Mouse (Mus musculus): ENCODE data around the gene Etv6. TPM values are rescaled to one million over a fixed set of nuclear protein-coding genes. Genes with fewer than 3 reads are reported as not detected.

The Etv6 gene
- polyA plus RNA-seq, 1 experiment from 2014 or later = 20.0 TPM

DNA sequence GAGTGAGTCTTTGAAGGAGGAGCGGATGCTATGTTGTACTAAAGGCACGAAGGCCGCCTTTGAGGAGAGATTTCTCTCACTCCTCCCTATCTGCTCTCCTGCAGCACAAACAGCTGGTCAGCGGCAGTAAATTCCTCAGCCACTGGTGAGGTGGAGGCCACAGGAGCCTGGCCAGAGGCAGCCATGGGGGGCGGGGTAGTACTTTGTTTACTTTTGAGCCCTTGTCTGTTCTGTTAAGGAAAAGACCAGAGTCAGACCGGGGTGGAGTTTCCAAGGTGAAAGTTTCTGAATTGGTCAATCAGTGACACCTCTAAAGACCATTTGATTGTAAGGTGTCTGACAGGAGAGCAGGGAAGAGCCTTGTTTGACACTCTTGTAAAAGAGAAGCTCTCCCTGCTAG, 3.4 kb downstream of the Etv6 start:
- H3K4me2 ChIP-seq (ENCODE audit: low read depth, severe bottlenecking) = peak overlapping the region; percentile 30
- no peaks in the 10 kb centered on the region for H3K36me3 ChIP-seq (ENCODE audit: control insufficient read depth, insufficient read depth, low read length)
- DNase-seq (ENCODE audit: low spot score) = peak; percentile 53
- WGBS = 5% methylated on average over 6 of the region's 6 CpGs
- H3K9me3 ChIP-seq (ENCODE audit: control insufficient read depth, low read length) = no peaks in the 10 kb centered on the region
- H3K27me3 ChIP-seq (ENCODE audit: control insufficient read depth, insufficient read depth, low read length) = no peaks in the 10 kb centered on the region
- ATAC-seq (ENCODE audit: insufficient number of reproducible peaks, low FRiP score, low TSS enrichment, low read depth) = no peak
- H3K9ac ChIP-seq (ENCODE audit: low read length) = no peak overlapping the region
- no peak overlapping the region for H3K4me3 ChIP-seq (ENCODE audit: low read depth, low read length)
- H3K4me1 ChIP-seq (ENCODE audit: control insufficient read depth, insufficient read depth, low read length) = peaks cover 45% of the 10 kb centered on the region
- no peak overlapping the region for H3K27ac ChIP-seq (replicated peaks; ENCODE audit: low read depth, low read length)

DNA sequence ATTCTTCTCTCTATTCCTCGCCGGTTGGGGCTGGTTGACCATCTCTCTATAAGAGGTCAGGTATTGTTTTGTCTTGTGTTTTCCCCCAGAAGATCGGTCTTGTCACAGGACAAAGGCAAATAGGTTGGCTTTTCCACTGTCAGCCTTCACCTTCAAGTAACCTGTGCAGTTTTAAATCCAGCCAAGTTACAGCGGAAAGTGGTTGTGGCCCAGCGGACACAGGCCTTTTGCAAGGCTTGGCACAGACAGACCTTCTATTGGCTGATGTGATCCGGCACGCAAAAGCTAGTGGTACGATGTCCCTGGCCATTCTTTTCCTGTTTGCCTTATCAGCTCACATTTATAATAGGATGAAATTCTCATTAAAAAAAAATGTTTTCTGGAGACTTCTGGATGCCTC, 3.9 kb downstream of the Etv6 start:
- Histone ChIP-seq H3K9me3 (ENCODE audit: control insufficient read depth, low read length) (no peaks in the 10 kb centered on the region), H3K4me2 (ENCODE audit: low read depth, severe bottlenecking) (no peak overlapping the region), H3K36me3 (ENCODE audit: control insufficient read depth, insufficient read depth, low read length) (no peaks in the 10 kb centered on the region), H3K27ac (replicated peaks; ENCODE audit: low read depth, low read length) (no peak overlapping the region), H3K9ac (ENCODE audit: low read length) (no peak overlapping the region), H3K4me3 (ENCODE audit: low read depth, low read length) (no peak overlapping the region), H3K4me1 (ENCODE audit: control insufficient read depth, insufficient read depth, low read length) (peaks cover 45% of the 10 kb centered on the region), H3K27me3 (ENCODE audit: control insufficient read depth, insufficient read depth, low read length) (no peaks in the 10 kb centered on the region)
- DNase-seq (ENCODE audit: low spot score) (no peak), ATAC-seq (ENCODE audit: insufficient number of reproducible peaks, low FRiP score, low TSS enrichment, low read depth) (no peak)
- WGBS = 67% methylated on average over 8 of the region's 8 CpGs

DNA sequence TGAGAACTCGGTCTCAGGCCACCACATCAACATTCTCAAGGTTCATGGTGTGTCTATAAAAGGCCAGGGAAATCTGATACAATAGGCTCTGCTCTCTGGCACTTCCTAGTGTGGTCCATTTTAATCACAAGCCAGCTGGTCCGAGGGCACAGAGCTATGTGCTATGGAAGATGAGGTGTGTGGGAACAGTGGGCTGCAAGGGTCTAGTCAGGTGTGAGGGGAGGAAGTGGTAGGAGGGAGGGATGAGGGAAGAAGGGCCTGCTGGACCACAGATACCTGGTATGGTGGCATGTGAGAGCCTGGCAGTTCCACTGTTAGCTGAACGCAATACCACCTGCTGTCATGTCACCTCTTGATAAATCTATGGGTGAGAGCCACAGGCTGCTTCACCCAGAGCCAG, 4.8 kb downstream of the Etv6 start:
- 65% methylated on average over 3 of the region's 3 CpGs for WGBS
- Histone ChIP-seq H3K9me3 (ENCODE audit: control insufficient read depth, low read length) (no peaks in the 10 kb centered on the region), H3K4me2 (ENCODE audit: low read depth, severe bottlenecking) (no peak overlapping the region), H3K27me3 (ENCODE audit: control insufficient read depth, insufficient read depth, low read length) (no peaks in the 10 kb centered on the region), H3K9ac (ENCODE audit: low read length) (no peak overlapping the region), H3K36me3 (ENCODE audit: control insufficient read depth, insufficient read depth, low read length) (no peaks in the 10 kb centered on the region), H3K27ac (replicated peaks; ENCODE audit: low read depth, low read length) (no peak overlapping the region), H3K4me3 (ENCODE audit: low read depth, low read length) (no peak overlapping the region), H3K4me1 (ENCODE audit: control insufficient read depth, insufficient read depth, low read length) (peaks cover 45% of the 10 kb centered on the region)
- DNase-seq (ENCODE audit: low spot score) = no peak
- no peak for ATAC-seq (ENCODE audit: insufficient number of reproducible peaks, low FRiP score, low TSS enrichment, low read depth)

- H3K4me3 ChIP-seq (ENCODE audit: low read depth, low read length) = no peak overlapping the region
- ATAC-seq (ENCODE audit: insufficient number of reproducible peaks, low FRiP score, low TSS enrichment, low read depth) = no peak
- no peak overlapping the region for H3K9ac ChIP-seq (ENCODE audit: low read length)
- no peaks in the 10 kb centered on the region for H3K9me3 ChIP-seq (ENCODE audit: control insufficient read depth, low read length)
- peaks cover 45% of the 10 kb centered on the region for H3K4me1 ChIP-seq (ENCODE audit: control insufficient read depth, insufficient read depth, low read length)
- no peaks in the 10 kb centered on the region for H3K27me3 ChIP-seq (ENCODE audit: control insufficient read depth, insufficient read depth, low read length)
- 58% methylated on average over 7 of the region's 7 CpGs for WGBS
- no peak overlapping the region for H3K4me2 ChIP-seq (ENCODE audit: low read depth, severe bottlenecking)
- no peak overlapping the region for H3K27ac ChIP-seq (replicated peaks; ENCODE audit: low read depth, low read length)
- no peak for DNase-seq (ENCODE audit: low spot score)
- no peaks in the 10 kb centered on the region for H3K36me3 ChIP-seq (ENCODE audit: control insufficient read depth, insufficient read depth, low read length)
These were observed 5.8 kb downstream of the Etv6 start for GRCm38 (mm10) chr6:134041286-134041685.

DNA sequence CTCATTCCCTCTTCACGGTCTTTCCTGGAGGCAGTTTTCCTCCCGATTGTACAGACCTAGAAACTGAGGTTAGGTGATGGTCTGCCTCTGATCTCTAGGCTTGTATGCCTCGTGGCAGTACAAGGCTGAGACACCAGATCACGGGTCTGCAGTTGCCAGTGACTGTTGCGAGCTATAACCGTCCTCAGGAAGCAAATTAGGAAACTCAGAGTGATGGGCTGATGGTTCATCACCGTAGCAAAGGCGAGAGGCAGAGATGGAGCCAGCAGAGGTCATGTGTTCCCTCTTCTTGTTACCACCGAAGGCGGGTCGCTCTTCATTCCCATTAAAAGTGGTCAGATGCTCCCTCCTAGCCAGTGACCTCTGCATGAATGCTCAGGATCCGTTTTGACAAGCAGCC, 6.4 kb downstream of the Etv6 start:
- H3K27me3 ChIP-seq (ENCODE audit: control insufficient read depth, insufficient read depth, low read length) = no peaks in the 10 kb centered on the region
- peaks cover 45% of the 10 kb centered on the region for H3K4me1 ChIP-seq (ENCODE audit: control insufficient read depth, insufficient read depth, low read length)
- H3K4me3 ChIP-seq (ENCODE audit: low read depth, low read length) = no peak overlapping the region
- DNase-seq (ENCODE audit: low spot score) (no peak), ATAC-seq (ENCODE audit: insufficient number of reproducible peaks, low FRiP score, low TSS enrichment, low read depth) (no peak)
- no peaks in the 10 kb centered on the region for H3K36me3 ChIP-seq (ENCODE audit: control insufficient read depth, insufficient read depth, low read length)
- no peaks in the 10 kb centered on the region for H3K9me3 ChIP-seq (ENCODE audit: control insufficient read depth, low read length)
- 18% methylated on average over 12 of the region's 12 CpGs for WGBS
- H3K4me2 ChIP-seq (ENCODE audit: low read depth, severe bottlenecking) = no peak overlapping the region
- no peak overlapping the region for H3K27ac ChIP-seq (replicated peaks; ENCODE audit: low read depth, low read length)
- no peak overlapping the region for H3K9ac ChIP-seq (ENCODE audit: low read length)

- no peak overlapping the region for H3K4me3 ChIP-seq (ENCODE audit: low read depth, low read length)
- no peak overlapping the region for H3K27ac ChIP-seq (replicated peaks; ENCODE audit: low read depth, low read length)
- peaks cover 34% of the 10 kb centered on the region for H3K4me1 ChIP-seq (ENCODE audit: control insufficient read depth, insufficient read depth, low read length)
- ATAC-seq (ENCODE audit: insufficient number of reproducible peaks, low FRiP score, low TSS enrichment, low read depth) = no peak
- H3K27me3 ChIP-seq (ENCODE audit: control insufficient read depth, insufficient read depth, low read length) = no peaks in the 10 kb centered on the region
- WGBS = 13% methylated on average over 7 of the region's 7 CpGs
- no peak for DNase-seq (ENCODE audit: low spot score)
- H3K36me3 ChIP-seq (ENCODE audit: control insufficient read depth, insufficient read depth, low read length) = no peaks in the 10 kb centered on the region
- H3K4me2 ChIP-seq (ENCODE audit: low read depth, severe bottlenecking) = no peak overlapping the region
- H3K9me3 ChIP-seq (ENCODE audit: control insufficient read depth, low read length) = no peaks in the 10 kb centered on the region
- no peak overlapping the region for H3K9ac ChIP-seq (ENCODE audit: low read length)
These were observed 8.0 kb downstream of the Etv6 start for GRCm38 (mm10) chr6:134043545-134043944.

GRCm38 (mm10) chr6:134045092-134045868, 9.8 kb downstream of the Etv6 start:
- Histone ChIP-seq H3K9ac (ENCODE audit: low read length) (no peak overlapping the region), H3K4me1 (ENCODE audit: control insufficient read depth, insufficient read depth, low read length) (peaks cover 19% of the 10 kb centered on the region), H3K27ac (replicated peaks; ENCODE audit: low read depth, low read length) (no peak overlapping the region), H3K27me3 (ENCODE audit: control insufficient read depth, insufficient read depth, low read length) (no peaks in the 10 kb centered on the region), H3K9me3 (ENCODE audit: control insufficient read depth, low read length) (no peaks in the 10 kb centered on the region), H3K4me2 (ENCODE audit: low read depth, severe bottlenecking) (no peak overlapping the region), H3K36me3 (ENCODE audit: control insufficient read depth, insufficient read depth, low read length) (no peaks in the 10 kb centered on the region), H3K4me3 (ENCODE audit: low read depth, low read length) (no peak overlapping the region)
- WGBS = 77% methylated on average over 9 of the region's 9 CpGs
- no peak for DNase-seq (ENCODE audit: low spot score)
- ATAC-seq (ENCODE audit: insufficient number of reproducible peaks, low FRiP score, low TSS enrichment, low read depth) = no peak

DNA sequence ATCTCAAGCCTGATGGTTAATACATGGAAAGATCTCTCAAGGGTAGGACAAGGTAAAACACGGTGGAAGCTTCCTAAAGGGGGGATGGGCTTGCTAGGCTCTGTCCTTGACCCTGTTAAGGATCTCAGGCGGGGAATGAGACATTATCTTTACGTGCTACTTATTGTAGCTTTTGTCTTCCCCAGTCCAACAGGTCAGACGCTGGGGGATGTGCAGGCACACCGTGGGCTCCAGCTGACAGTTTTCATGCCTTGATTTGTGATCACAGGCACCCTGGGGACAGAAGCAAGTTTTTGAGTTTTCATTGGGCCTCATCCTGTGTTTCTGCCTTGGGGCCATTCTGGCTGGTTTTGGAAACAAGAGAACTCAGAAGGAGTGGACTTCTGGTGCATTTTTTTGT, 10.6 kb downstream of the Etv6 start:
- Histone ChIP-seq H3K27ac (replicated peaks; ENCODE audit: low read depth, low read length) (no peak overlapping the region), H3K4me2 (ENCODE audit: low read depth, severe bottlenecking) (no peak overlapping the region), H3K4me3 (ENCODE audit: low read depth, low read length) (no peak overlapping the region), H3K9me3 (ENCODE audit: control insufficient read depth, low read length) (no peaks in the 10 kb centered on the region), H3K27me3 (ENCODE audit: control insufficient read depth, insufficient read depth, low read length) (no peaks in the 10 kb centered on the region), H3K4me1 (ENCODE audit: control insufficient read depth, insufficient read depth, low read length) (peaks cover 13% of the 10 kb centered on the region), H3K9ac (ENCODE audit: low read length) (no peak overlapping the region), H3K36me3 (ENCODE audit: control insufficient read depth, insufficient read depth, low read length) (no peaks in the 10 kb centered on the region)
- 33% methylated on average over 5 of the region's 5 CpGs for WGBS
- ATAC-seq (ENCODE audit: insufficient number of reproducible peaks, low FRiP score, low TSS enrichment, low read depth) = no peak
- no peak for DNase-seq (ENCODE audit: low spot score)

GRCm38 (mm10) chr6:134047249-134047648, 11.7 kb downstream of the Etv6 start:
- no peak overlapping the region for H3K27ac ChIP-seq (replicated peaks; ENCODE audit: low read depth, low read length)

More at GRCm38 (mm10) chr6:134047249-134047648, 11.7 kb downstream of the Etv6 start:
- no peak for DNase-seq (ENCODE audit: low spot score)
- Histone ChIP-seq H3K9me3 (ENCODE audit: control insufficient read depth, low read length) (no peaks in the 10 kb centered on the region), H3K9ac (ENCODE audit: low read length) (no peak overlapping the region), H3K4me1 (ENCODE audit: control insufficient read depth, insufficient read depth, low read length) (peaks cover 6% of the 10 kb centered on the region), H3K4me2 (ENCODE audit: low read depth, severe bottlenecking) (no peak overlapping the region), H3K27me3 (ENCODE audit: control insufficient read depth, insufficient read depth, low read length) (no peaks in the 10 kb centered on the region), H3K36me3 (ENCODE audit: control insufficient read depth, insufficient read depth, low read length) (no peaks in the 10 kb centered on the region), H3K4me3 (ENCODE audit: low read depth, low read length) (no peak overlapping the region)
- no peak for ATAC-seq (ENCODE audit: insufficient number of reproducible peaks, low FRiP score, low TSS enrichment, low read depth)
- 69% methylated on average over 5 of the region's 5 CpGs for WGBS
